Mouse (Mus musculus) heart, embryonic 16.5 days (tissue): ENCODE measurements around the gene Selenos. TPM values are rescaled to one million over a fixed set of nuclear protein-coding genes. Genes with fewer than 3 reads are reported as not detected.

Experiments used
- ATAC-seq: fragments of 200-750 bp; cut with Nextera tagmentation; replicated peaks from 2 replicates; pipeline ENCODE4 v1.8.0; 2017; ENCODE audit warnings: moderate number of reproducible peaks; ENCODE audit not compliant: insufficient read depth, low FRiP score; ENCODE audit errors: extremely low read depth
- H3K27ac ChIP-seq: fragments of 300-500 bp; sonication (generic); 2 replicates; pipeline ENCODE4 v1.5.1; 2014; ENCODE audit warnings: mild to moderate bottlenecking, low read length, control low read depth, moderate library complexity
- H3K27me3 ChIP-seq: fragments of 300-500 bp; sonication (generic); 2 replicates; pipeline ENCODE4 v1.6.1; 2014; ENCODE audit warnings: low read length, mixed read lengths; ENCODE audit not compliant: control insufficient read depth, insufficient read depth
- H3K36me3 ChIP-seq: fragments of 300-500 bp; sonication (generic); 2 replicates; pipeline ENCODE4 v1.6.1; 2014; ENCODE audit not compliant: control insufficient read depth, insufficient read depth
- H3K4me1 ChIP-seq: fragments of 300-500 bp; sonication (generic); 2 replicates; pipeline ENCODE4 v1.6.1; 2014; ENCODE audit warnings: low read length, mixed read lengths; ENCODE audit not compliant: control insufficient read depth, insufficient read depth
- H3K4me2 ChIP-seq: fragments of 300-500 bp; sonication (generic); 2 replicates; pipeline ENCODE4 v1.6.1; 2014; ENCODE audit warnings: low read depth, mild to moderate bottlenecking, control low read depth, low read length
- H3K4me3 ChIP-seq: fragments of 300-500 bp; sonication (generic); 2 replicates; pipeline ENCODE4 v1.5.1; 2014; ENCODE audit warnings: mild to moderate bottlenecking, control low read depth, low read length
- H3K9ac ChIP-seq: fragments of 300-500 bp; sonication (generic); 2 replicates; pipeline ENCODE4 v1.6.1; 2014; ENCODE audit warnings: low read length, control low read depth
- H3K9me3 ChIP-seq: fragments of 300-500 bp; sonication (generic); replicated peaks from 2 replicates; pipeline ENCODE4 v1.6.1; 2016; ENCODE audit warnings: low read length; ENCODE audit not compliant: control insufficient read depth
- WGBS: fragments of 180-500 bp; shearing (Covaris S2); extraction: QIAGEN DNeasy Blood & Tissue Kit; methylation state at CpG from one replicate; pipeline ENCODE4 v1.1.7; 2014; 5-methylcytosine and 5-hydroxymethylcytosine counted together
- polyA plus RNA-seq: library from polyadenylated mRNA; unstranded; fragments of >200 nt; fragmentation: Nextera tagmentation; extraction: Ambion mirVana; gene quantifications from 2 replicates; pipeline ENCODE4 v1.2.1, GENCODE M21; 2015

Selenos gene
- polyA plus RNA-seq, 1 experiment from 2014 or later, result 75.8 TPM

DNA sequence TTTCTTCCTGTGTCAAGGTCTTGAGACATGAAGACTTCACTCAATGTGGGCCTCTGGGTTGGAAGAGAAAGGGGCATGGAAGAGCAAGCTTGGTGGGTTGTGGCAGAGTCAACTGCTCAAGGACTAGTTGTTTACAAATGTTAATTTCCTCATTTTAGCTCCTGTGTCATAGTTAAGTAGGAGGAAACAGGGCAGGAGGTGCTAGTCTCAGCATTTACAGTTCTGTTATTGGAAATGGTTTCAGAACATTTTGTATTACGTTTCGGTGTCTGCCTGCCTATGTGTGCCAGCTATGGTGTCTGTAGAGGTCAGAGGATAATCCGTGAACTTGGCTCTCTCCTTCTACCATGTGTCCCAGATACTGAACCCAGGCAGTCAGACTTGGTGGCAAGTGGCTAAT is 56.2 kb downstream of the Selenos start:
- no peak overlapping the region for H3K4me2 ChIP-seq
- H3K27me3 ChIP-seq, result no peaks in the 10 kb centered on the region
- H3K4me3 ChIP-seq, result no peak overlapping the region
- peaks cover 37% of the 10 kb centered on the region for H3K4me1 ChIP-seq
- 0 out of 2 replicates have a peak, but pooled peaks cover 2% of the 10 kb centered on the region for H3K9me3 ChIP-seq
- H3K36me3 ChIP-seq, result peaks cover 6% of the 10 kb centered on the region
- peak overlapping the region; percentile 53 for H3K27ac ChIP-seq
- H3K9ac ChIP-seq, result no peak overlapping the region
- 84% methylated on average over 3 of the region's 3 CpGs for WGBS
- ATAC-seq, result no peak

DNA sequence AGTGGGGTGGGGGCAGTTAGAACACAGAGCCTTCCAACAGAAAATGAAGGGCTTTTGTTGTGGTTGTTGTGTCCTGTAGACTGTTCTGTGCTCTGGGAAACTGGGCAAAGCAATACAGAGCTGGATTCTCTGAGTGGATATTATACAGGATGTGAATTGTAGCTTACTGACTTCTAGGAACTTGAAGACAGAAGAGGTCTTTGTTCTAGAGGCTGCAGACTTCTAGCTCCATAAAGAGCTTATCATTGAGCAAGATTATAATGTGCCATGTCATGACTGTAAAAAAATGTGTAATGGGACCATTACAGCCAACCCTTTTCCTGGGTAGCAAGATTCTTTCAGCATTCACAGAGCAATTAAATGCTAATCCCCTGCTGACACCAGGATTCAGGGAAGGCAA is 56.7 kb downstream of the Selenos start:
- H3K36me3 ChIP-seq, result peaks cover 3% of the 10 kb centered on the region; the same call in 1 of the 2 replicates
- H3K4me2 ChIP-seq, result no peak overlapping the region
- no peaks in the 10 kb centered on the region for H3K27me3 ChIP-seq
- peak overlapping the region; percentile 53 for H3K27ac ChIP-seq
- ATAC-seq, result no peak
- H3K4me3 ChIP-seq, result no peak overlapping the region
- no peak overlapping the region for H3K9ac ChIP-seq
- 0 out of 2 replicates have a peak, but pooled peaks cover 2% of the 10 kb centered on the region for H3K9me3 ChIP-seq
- H3K4me1 ChIP-seq, result peaks cover 37% of the 10 kb centered on the region

DNA sequence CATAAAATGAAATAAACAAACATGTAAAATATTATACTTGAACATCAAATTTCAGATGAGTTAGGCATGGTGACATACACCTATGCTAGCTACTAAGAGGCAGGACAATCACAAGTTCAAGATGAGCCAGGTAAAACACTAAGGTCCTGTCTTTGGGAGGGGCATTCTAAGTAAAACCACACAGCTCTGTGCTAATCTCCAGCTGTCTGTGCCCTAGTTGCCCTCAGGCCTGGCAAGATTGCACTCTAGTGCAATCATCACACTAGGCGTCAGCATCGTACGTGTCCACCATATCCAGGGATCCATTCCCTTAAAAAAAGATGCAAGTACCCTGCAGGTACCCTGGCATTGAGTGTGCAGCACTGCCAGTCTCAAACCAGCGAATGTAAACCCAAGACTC is 57.9 kb downstream of the Selenos start:
- ATAC-seq, result no peak
- Histone ChIP-seq H3K9me3 (no peaks in the 10 kb centered on the region), H3K4me3 (no peak overlapping the region), H3K27ac (no peak overlapping the region), H3K9ac (no peak overlapping the region), H3K27me3 (no peaks in the 10 kb centered on the region), H3K4me2 (no peak overlapping the region), H3K4me1 (peaks cover 37% of the 10 kb centered on the region), H3K36me3 (no peaks in the 10 kb centered on the region)
- 82% methylated on average over 4 of the region's 4 CpGs for WGBS

DNA sequence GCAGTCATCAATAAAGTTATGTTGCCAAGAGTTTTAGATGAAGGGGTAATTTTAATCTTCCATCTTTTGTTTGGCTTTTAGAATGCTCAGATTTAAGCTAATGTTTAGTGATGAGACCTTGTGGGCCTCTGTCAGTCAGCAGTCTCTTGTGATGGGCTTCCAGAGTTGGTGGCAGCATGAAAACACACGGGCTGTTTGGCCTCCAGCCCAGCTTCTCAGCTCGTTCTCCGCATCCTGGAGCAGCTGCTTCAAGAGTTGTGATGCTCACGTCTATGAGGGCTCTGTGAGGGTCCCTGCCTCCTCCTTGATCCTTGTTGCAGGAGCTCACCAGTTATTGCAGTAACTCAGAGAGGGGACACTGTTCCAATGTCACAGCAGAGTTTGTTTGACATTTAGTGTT is 58.9 kb downstream of the Selenos start:
- Histone ChIP-seq H3K4me1 (peaks cover 37% of the 10 kb centered on the region), H3K27ac (no peak overlapping the region), H3K4me3 (no peak overlapping the region), H3K4me2 (no peak overlapping the region), H3K36me3 (no peaks in the 10 kb centered on the region), H3K9ac (no peak overlapping the region), H3K27me3 (no peaks in the 10 kb centered on the region), H3K9me3 (no peaks in the 10 kb centered on the region)
- WGBS, result 11% methylated on average over 4 of the region's 4 CpGs
- no peak for ATAC-seq

DNA sequence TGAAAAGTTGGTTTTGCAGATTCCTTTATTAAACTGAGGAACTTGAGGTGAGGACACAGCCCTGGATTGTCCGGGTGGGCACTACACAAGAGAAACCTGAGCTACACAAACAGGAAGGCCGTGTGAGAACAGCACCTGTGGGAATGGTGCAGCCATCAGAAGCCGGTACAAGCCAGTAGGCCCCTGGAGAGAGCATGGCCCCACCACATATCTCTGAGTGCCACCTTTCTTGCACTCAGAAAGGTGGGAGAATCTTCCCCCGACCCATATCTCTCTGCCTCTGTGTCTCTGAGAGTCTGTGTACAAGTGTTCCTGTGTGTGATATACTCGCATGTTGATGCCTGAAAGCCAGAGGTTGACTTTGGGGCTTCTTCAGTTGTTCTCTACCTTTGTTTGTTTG is 59.4 kb downstream of the Selenos start:
- H3K27ac ChIP-seq, result no peak overlapping the region
- no peak overlapping the region for H3K4me2 ChIP-seq
- H3K4me1 ChIP-seq, result peaks cover 37% of the 10 kb centered on the region
- no peaks in the 10 kb centered on the region for H3K9me3 ChIP-seq
- ATAC-seq, result no peak
- WGBS, result 75% methylated on average over 5 of the region's 5 CpGs
- H3K9ac ChIP-seq, result no peak overlapping the region
- no peaks in the 10 kb centered on the region for H3K27me3 ChIP-seq
- no peak overlapping the region for H3K4me3 ChIP-seq
- no peaks in the 10 kb centered on the region for H3K36me3 ChIP-seq

Other genes with a start within 250 kb of the Selenos start
- 1.1 and 1.9 TPM in 2 replicates for gene Pcsk6, start 217.9 kb upstream of the Selenos start, polyA plus RNA-seq
- gene Gm45213, start 36.0 kb upstream of the Selenos start, polyA plus RNA-seq, result not detected in 2 replicates
- gene Snrpa1, start 20.6 kb upstream of the Selenos start, polyA plus RNA-seq, result 89.4 and 99.8 TPM in 2 replicates
- 10.8 and 11.5 TPM in 2 replicates for gene Chsy1, start 29.9 kb downstream of the Selenos start, polyA plus RNA-seq